Mouse (Mus musculus) embryonic stem cell, embryonic (primary cell): ENCODE measurements around the gene Kcnj9.

Experiments
- CTCF ChIA-PET, 4 experiments: fragments of 300-600 bp in 2 of 4; fragments of 350-600 bp in 2 of 4; sonication (Branson Sonifier 250); formaldehyde crosslinking; loops; one replicate each; lab custom pipeline; 2022; ENCODE audit warnings: inconsistent platforms in 2 of 4; lab: Charles Lee
- POLR2A ChIA-PET, 4 experiments: fragments of 300-600 bp in 2 of 4; fragments of 350-600 bp in 2 of 4; sonication (Branson Sonifier 250); formaldehyde crosslinking; loops; one replicate each; lab custom pipeline; 2022; ENCODE audit warnings: antibody characterized with exemption in 4 of 4, inconsistent platforms in 1 of 4; lab: Charles Lee

The Kcnj9 gene

GRCm38 (mm10) chr1:172296816-172297510, 32.2 kb downstream of the Kcnj9 start:
- ChIA-PET CTCF (interaction anchor here in 2 of 4 experiments (1.1 to 1.6 kb wide), 3 partner anchors 8 to 63 kb away, joined by 3 read pairs; no protein-coding TSS in a partner anchor), POLR2A (interaction anchor here in 3 of 4 experiments (0.6 to 1.9 kb wide), 11 partner anchors 8 to 511 kb away, joined by 3 to 7 read pairs (median 3); no protein-coding TSS in a partner anchor)

GRCm38 (mm10) chr1:172295751-172296197, 33.3 kb downstream of the Kcnj9 start:
- CTCF ChIA-PET: interaction anchor here in 2 of 4 experiments (0.6 to 1.3 kb wide), 4 partner anchors 25 to 342 kb away, joined by 3 read pairs; no protein-coding TSS in a partner anchor
- POLR2A ChIA-PET: interaction anchor here in 2 of 4 experiments (0.6 to 1.2 kb wide), 4 partner anchors 11 to 32 kb away, joined by 3 to 4 read pairs (median 4); no protein-coding TSS in a partner anchor

GRCm38 (mm10) chr1:172293449-172293848, 35.7 kb downstream of the Kcnj9 start:
- POLR2A ChIA-PET: interaction anchor here in 2 of 4 experiments (0.5 to 2.6 kb wide), 13 partner anchors 8 to 255 kb away, joined by 3 to 11 read pairs (median 3); partner anchors contain the start of genes Igsf8 (in 1 of the 2) and Pigm (in 1 of the 2)
- CTCF ChIA-PET: interaction anchor here in 3 of 4 experiments (0.5 to 0.6 kb wide), 3 partner anchors 11 to 730 kb away, joined by 3 to 5 read pairs (median 3); no protein-coding TSS in a partner anchor

GRCm38 (mm10) chr1:172292880-172293279, 36.2 kb downstream of the Kcnj9 start:
- ChIA-PET CTCF (interaction anchor here in 2 of 4 experiments (0.6 to 1.2 kb wide), 2 partner anchors 174 to 729 kb away, joined by 3 read pairs; no protein-coding TSS in a partner anchor), POLR2A (interaction anchor here in 2 of 4 experiments (0.5 to 2.6 kb wide), 12 partner anchors 8 to 254 kb away, joined by 3 to 11 read pairs (median 4); partner anchors contain the start of gene Pigm (in 1 of the 2))

- POLR2A ChIA-PET: interaction anchor here in 2 of 4 experiments (0.9 to 3.4 kb wide), 10 partner anchors 8 to 207 kb away, joined by 3 to 18 read pairs (median 4); partner anchors contain the start of genes Atp1a2 (in 1 of the 2), Copa (in 1 of the 2) and Ncstn (in 1 of the 2)
These were observed 39.5 kb downstream of the Kcnj9 start for GRCm38 (mm10) chr1:172289617-172289946.

GRCm38 (mm10) chr1:172288900-172289616, 40.1 kb downstream of the Kcnj9 start:
- ChIA-PET CTCF (interaction anchor here in 2 of 4 experiments (0.6 to 1.3 kb wide), 3 partner anchors 8 to 128 kb away, joined by 3 to 4 read pairs (median 3); no protein-coding TSS in a partner anchor), POLR2A (interaction anchor here in 2 of 4 experiments (0.9 to 3.4 kb wide), 11 partner anchors 8 to 787 kb away, joined by 3 to 18 read pairs (median 3); partner anchors contain the start of genes Atp1a2 (in 1 of the 2), Copa (in 1 of the 2) and Ncstn (in 1 of the 2))

More at GRCm38 (mm10) chr1:172289617-172289946, 39.5 kb downstream of the Kcnj9 start:
- CTCF ChIA-PET: interaction anchor here in 2 of 4 experiments (0.6 to 1.3 kb wide), 2 partner anchors 28 to 129 kb away, joined by 3 to 4 read pairs; no protein-coding TSS in a partner anchor

GRCm38 (mm10) chr1:172286740-172287139, 42.4 kb downstream of the Kcnj9 start:
- ChIA-PET CTCF (no interaction called here), POLR2A (interaction anchor here in 1 of 4 experiments (1.6 kb wide), 1 partner anchor 12 kb away, joined by 4 read pairs; no protein-coding TSS in a partner anchor)

- CTCF ChIA-PET: no interaction called here
- POLR2A ChIA-PET: interaction anchor here in 2 of 4 experiments (0.6 to 1.3 kb wide), 8 partner anchors 9 to 46 kb away, joined by 3 to 5 read pairs (median 3); partner anchors contain the start of gene Atp1a2 (in 1 of the 2)
These were observed 44.9 kb downstream of the Kcnj9 start for GRCm38 (mm10) chr1:172284221-172284620.

GRCm38 (mm10) chr1:172283073-172283472, 46.0 kb downstream of the Kcnj9 start:
- CTCF ChIA-PET: no interaction called here
- POLR2A ChIA-PET: interaction anchor here in 1 of 4 experiments (0.7 to 1.9 kb wide), 5 partner anchors 9 to 112 kb away, joined by 3 to 7 read pairs (median 3); partner anchors contain the start of gene Atp1a4

GRCm38 (mm10) chr1:172281522-172282254, 47.4 kb downstream of the Kcnj9 start:
- CTCF ChIA-PET: no interaction called here
- POLR2A ChIA-PET: interaction anchor here in 1 of 4 experiments (0.8 to 1.9 kb wide), 3 partner anchors 8 to 29 kb away, joined by 3 to 7 read pairs (median 6); no protein-coding TSS in a partner anchor

GRCm38 (mm10) chr1:172279768-172280509, 49.2 kb downstream of the Kcnj9 start:
- CTCF ChIA-PET: interaction anchor here in 1 of 4 experiments (1.0 kb wide), 1 partner anchor 27 kb away, joined by 4 read pairs; no protein-coding TSS in a partner anchor
- POLR2A ChIA-PET: interaction anchor here in 2 of 4 experiments (0.7 to 2.9 kb wide), 6 partner anchors 9 to 51 kb away, joined by 3 to 11 read pairs (median 5); no protein-coding TSS in a partner anchor

DNA sequence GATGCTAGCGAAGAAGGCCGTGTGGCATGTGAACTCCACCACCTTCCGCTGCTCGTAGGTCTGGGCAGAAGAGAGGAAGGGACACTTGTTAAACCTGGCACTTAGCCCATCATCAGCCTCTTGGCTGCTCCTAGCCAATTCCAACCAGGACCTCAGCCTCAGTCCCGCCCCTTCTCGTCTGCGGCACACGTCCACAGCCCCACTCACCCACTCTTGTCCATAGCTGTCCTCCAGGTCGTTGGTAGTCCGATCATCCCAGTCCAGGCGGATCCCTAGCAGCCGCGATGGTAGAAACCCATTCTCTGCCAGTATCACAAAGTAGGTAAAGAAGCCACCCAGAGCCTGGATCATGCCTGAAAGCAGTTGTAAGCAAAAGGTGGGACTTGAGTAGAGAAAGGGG, 50.8 kb downstream of the Kcnj9 start:
- POLR2A ChIA-PET: interaction anchor here in 2 of 4 experiments (0.7 to 2.9 kb wide), 9 partner anchors 8 to 72 kb away, joined by 3 to 11 read pairs (median 3); partner anchors contain the start of genes Atp1a4 (in 1 of the 2) and Pea15a (in 1 of the 2)

GRCm38 (mm10) chr1:172277172-172277571, 51.9 kb downstream of the Kcnj9 start:
- CTCF ChIA-PET: interaction anchor here in 1 of 4 experiments (0.6 to 1.2 kb wide), 2 partner anchors 55 to 1006 kb away, joined by 3 to 4 read pairs; no protein-coding TSS in a partner anchor
- POLR2A ChIA-PET: interaction anchor here in 1 of 4 experiments (0.5 to 0.6 kb wide), 2 partner anchors 24 to 258 kb away, joined by 4 to 5 read pairs; no protein-coding TSS in a partner anchor

More for the DNA sequence above, 50.8 kb downstream of the Kcnj9 start:
- CTCF ChIA-PET: interaction anchor here in 1 of 4 experiments (0.8 kb wide), 1 partner anchor 46 kb away, joined by 3 read pairs; no protein-coding TSS in a partner anchor

DNA sequence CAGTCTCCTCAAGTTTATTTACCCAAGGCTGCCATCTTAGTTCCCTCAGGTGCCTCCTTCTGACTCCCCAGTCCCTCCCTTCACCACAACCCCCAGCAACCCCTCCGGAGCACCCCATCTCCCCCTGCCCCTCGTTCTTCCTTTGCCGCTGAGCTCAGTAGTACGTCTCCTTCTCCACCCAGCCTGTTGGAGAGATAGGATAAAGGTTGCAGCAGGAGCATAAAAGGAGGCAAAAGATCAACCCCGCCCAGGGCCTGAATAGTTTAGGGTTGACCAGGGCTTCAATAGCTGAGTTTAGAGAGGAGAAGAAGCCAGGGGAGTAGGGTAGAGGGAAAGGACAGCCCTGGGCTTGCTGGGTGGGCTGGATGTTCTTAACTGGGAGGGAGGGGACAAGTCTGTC, 54.6 kb downstream of the Kcnj9 start:
- ChIA-PET POLR2A (interaction anchor here in 2 of 4 experiments (0.7 to 3.0 kb wide), 6 partner anchors 10 to 981 kb away, joined by 3 to 10 read pairs (median 4); partner anchors contain the start of gene Igsf8 (in 1 of the 2)), CTCF (interaction anchor here in 2 of 4 experiments (1.0 to 1.3 kb wide), 2 partner anchors 16 to 112 kb away, joined by 3 to 9 read pairs; no protein-coding TSS in a partner anchor)

GRCm38 (mm10) chr1:172274116-172274515, 55.0 kb downstream of the Kcnj9 start:
- ChIA-PET CTCF (interaction anchor here in 1 of 4 experiments (1.0 kb wide), 1 partner anchor 15 kb away, joined by 9 read pairs; no protein-coding TSS in a partner anchor), POLR2A (interaction anchor here in 2 of 4 experiments (0.8 to 3.0 kb wide), 7 partner anchors 8 to 50 kb away, joined by 3 to 10 read pairs (median 7); no protein-coding TSS in a partner anchor)
